8 mouse cellular contexts compared by ENCODE assay signal in the genomic region with DNA sequence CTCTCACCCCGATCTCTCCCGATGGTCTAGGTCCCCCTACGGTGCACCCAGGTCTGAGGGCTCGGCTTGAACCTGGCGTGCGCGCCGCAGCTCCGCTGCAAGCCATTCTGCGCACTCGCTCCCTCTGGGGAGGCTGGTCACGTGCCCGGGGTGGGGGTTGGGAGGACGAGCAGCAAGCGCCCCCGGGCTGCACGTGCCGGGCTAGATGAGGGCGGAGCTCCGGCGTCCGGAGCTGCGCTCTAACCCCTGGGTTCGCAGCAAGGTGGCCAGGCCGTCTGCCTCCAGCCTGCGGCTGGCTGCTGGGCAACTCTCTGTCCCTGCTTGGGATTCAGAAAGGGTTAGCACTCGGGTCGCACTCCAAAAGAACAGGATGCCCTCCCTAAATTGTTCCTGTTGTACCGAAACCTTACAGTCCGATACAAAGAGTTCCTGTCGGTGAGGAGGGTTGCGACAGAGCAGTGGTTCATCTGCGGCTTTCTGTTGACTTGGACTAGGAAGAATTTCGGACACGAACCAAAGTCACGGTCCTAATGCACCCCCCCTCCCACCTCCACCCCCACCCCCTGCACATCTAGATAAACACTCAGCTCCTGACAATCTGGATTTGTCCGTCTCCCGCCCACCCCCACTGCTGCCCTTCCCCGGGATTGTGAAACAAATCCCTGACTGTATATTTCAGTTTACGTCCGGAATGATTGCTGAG. TPM values are rescaled to one million over a fixed set of nuclear protein-coding genes. Genes with fewer than 3 reads are reported as not detected.
A peak's percentile ranks its signal among the peaks of the same experiment; 100 is the strongest.
DNase-seq lines count a peak whose midpoint lies in the region; ATAC-seq and TF ChIP-seq lines count a peak whose summit lies in the region.

No protein-coding gene starts in this region.

- no peak for TF ChIP-seq CTCF in Patski (IDR thresholded peaks at IDR 0.05)

- H3K27ac ChIP-seq in hindbrain, embryonic 15.5 days (replicated peaks): peak overlapping the region; percentile 92

- CTCF ChIA-PET in Patski (lab: Charles Lee): no interaction called here

- ATAC-seq in Patski: peak; percentile 26
- peak; percentile 94 for ATAC-seq in hindbrain, embryonic 15.5 days (ENCODE audit: low FRiP score, low read depth)

- POLR2A ChIA-PET in Patski (lab: Charles Lee): no interaction called here

- H3K9me3 ChIP-seq in hindbrain, embryonic 15.5 days: no peaks in the 10 kb centered on the region

- in situ Hi-C loops in Patski (cut with MboI; ENCODE audit: low pct_unique_long_range_greater_than_20kb): no loop called here

- peaks cover 15% of the 10 kb centered on the region for H3K4me1 ChIP-seq in hindbrain, embryonic 15.5 days (replicated peaks)

- H3K4me2 ChIP-seq in hindbrain, embryonic 15.5 days: peak overlapping the region; percentile 97

- no peaks in the 10 kb centered on the region for H3K36me3 ChIP-seq in hindbrain, embryonic 15.5 days

- no peak for DNase-seq in Patski (ENCODE audit: low read depth, low spot score)
- peak; percentile 98 to 99 for DNase-seq in cerebellum, postnatal 14 days
- DNase-seq in frontal cortex, postnatal 25 days (ENCODE audit: low spot score in 2 of 2): peak; percentile 80 to 83
- DNase-seq in left cerebral cortex, adult 11 months (ENCODE audit: low spot score): peak; percentile 76
- DNase-seq in lung, postnatal 4 days: peak; percentile 97 to 98
- peak; percentile 84 for DNase-seq in retina, postnatal 7 days (ENCODE audit: low read depth, low spot score)
- peak; percentile 99 for DNase-seq in urinary bladder, adult 2 months (ENCODE audit: low spot score)

- peak overlapping the region; percentile 72 for H3K9ac ChIP-seq in hindbrain, embryonic 15.5 days

- under 1% methylated on average over 39 of the region's 41 CpGs for WGBS in hindbrain, embryonic 15.5 days

- H3K4me3 ChIP-seq in hindbrain, embryonic 15.5 days: peak overlapping the region; percentile 61

- H3K27me3 ChIP-seq in Patski: peaks cover 7% of the 10 kb centered on the region
- H3K27me3 ChIP-seq in hindbrain, embryonic 15.5 days: no peaks in the 10 kb centered on the region

RNA-seq across cellular contexts. Expression of a gene that starts 57.2 kb away (rescaled TPM):
- polyA plus RNA-seq in Patski (2021): 157 TPM
- polyA plus RNA-seq in hindbrain, embryonic 15.5 days (2015; fragmentation: Nextera tagmentation; extraction: Ambion mirVana): 378 and 408 TPM in 2 replicates
- 152 and 157 TPM in 2 replicates for polyA plus RNA-seq in urinary bladder, adult 2 months (2012; rRNA removed)
